Mouse (Mus musculus): ENCODE data around the gene Stat5a. TPM values are rescaled to one million over a fixed set of nuclear protein-coding genes. Genes with fewer than 3 reads are reported as not detected.
A peak's percentile ranks its signal among the peaks of the same experiment; 100 is the strongest.

Gene Stat5a
- polyA plus RNA-seq, 1 experiment: 6.9 TPM

DNA sequence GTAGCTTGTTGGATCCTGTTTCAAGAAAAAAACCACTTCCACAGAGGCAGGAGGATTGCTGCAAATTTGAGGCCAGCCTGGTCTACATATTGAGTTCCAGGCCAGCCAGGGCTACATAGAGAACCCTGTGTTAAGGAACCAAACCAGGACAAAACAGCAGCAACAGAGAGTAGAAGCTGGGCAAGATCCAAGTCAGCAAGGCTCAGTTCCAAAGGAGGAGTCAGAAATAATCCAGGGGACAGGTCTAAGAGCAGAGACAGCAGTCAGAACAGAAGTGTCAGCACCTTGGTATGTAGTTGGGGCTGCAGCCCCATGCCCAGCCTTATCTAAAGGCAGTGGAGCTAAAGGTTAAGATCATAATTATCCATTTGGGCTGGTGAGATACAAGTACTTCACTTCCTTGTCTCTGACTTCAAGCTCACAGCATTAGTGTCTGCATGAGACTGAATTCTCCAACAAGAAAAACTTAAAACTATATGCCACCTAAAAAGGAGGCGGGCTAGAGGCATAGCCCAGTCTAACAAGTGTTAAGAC, 65.3 kb downstream of the Stat5a start:
- Histone ChIP-seq H3K27ac (ENCODE audit: insufficient read depth, low read depth, low read length) (peak overlapping the region; percentile 93), H3K4me3 (ENCODE audit: low read depth, low read length) (no peak overlapping the region), H3K27me3 (ENCODE audit: control insufficient read depth, insufficient read depth, low read length) (no peaks in the 10 kb centered on the region), H3K4me1 (ENCODE audit: control insufficient read depth, insufficient read depth, insufficient read length, low read length) (peaks cover 13% of the 10 kb centered on the region; the same call in 1 of the 2 replicates), H3K36me3 (ENCODE audit: control insufficient read depth, insufficient read depth, low read length) (0 out of 2 replicates have a peak, but pooled peaks cover 2% of the 10 kb centered on the region)
- TF ChIP-seq POLR2A (IDR thresholded peaks at IDR 0.05; ENCODE audit: low read depth, low read length) (no peak), CTCF (IDR thresholded peaks at IDR 0.05; ENCODE audit: extremely low read depth, insufficient read length, insufficient replicate concordance, low read depth, low read length) (no peak)
- 88% methylated on average over 1 of the region's 1 CpGs for WGBS

DNA sequence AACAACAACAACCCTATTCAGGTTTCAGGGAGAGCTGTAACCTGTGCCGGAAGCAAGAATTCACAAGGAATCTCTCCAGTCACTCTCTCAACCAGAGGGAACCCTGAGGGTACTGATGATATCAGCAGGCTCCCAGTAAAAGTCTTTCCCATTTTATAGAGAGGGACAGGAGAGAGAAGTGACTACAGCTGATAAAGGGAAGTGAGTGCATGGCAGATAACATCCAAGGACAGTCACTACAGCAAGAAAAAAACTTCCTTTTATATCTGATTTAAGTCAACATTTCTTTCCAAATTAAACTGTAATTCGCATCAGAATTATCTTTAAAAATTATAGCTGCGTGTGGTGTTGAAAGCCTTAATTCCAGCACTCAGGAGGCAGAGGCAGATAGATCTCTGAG, 68.2 kb downstream of the Stat5a start:
- Histone ChIP-seq H3K36me3 (ENCODE audit: control insufficient read depth, insufficient read depth, low read length) (0 out of 2 replicates have a peak, but pooled peaks cover 2% of the 10 kb centered on the region), H3K27ac (ENCODE audit: insufficient read depth, low read depth, low read length) (no peak overlapping the region), H3K4me1 (ENCODE audit: control insufficient read depth, insufficient read depth, insufficient read length, low read length) (peaks cover 21% of the 10 kb centered on the region; the same call in 1 of the 2 replicates), H3K4me3 (ENCODE audit: low read depth, low read length) (no peak overlapping the region), H3K27me3 (ENCODE audit: control insufficient read depth, insufficient read depth, low read length) (no peaks in the 10 kb centered on the region)
- TF ChIP-seq CTCF (IDR thresholded peaks at IDR 0.05; ENCODE audit: extremely low read depth, insufficient read length, insufficient replicate concordance, low read depth, low read length) (no peak), POLR2A (IDR thresholded peaks at IDR 0.05; ENCODE audit: low read depth, low read length) (no peak)
- 84% methylated on average over 3 of the region's 3 CpGs for WGBS

DNA sequence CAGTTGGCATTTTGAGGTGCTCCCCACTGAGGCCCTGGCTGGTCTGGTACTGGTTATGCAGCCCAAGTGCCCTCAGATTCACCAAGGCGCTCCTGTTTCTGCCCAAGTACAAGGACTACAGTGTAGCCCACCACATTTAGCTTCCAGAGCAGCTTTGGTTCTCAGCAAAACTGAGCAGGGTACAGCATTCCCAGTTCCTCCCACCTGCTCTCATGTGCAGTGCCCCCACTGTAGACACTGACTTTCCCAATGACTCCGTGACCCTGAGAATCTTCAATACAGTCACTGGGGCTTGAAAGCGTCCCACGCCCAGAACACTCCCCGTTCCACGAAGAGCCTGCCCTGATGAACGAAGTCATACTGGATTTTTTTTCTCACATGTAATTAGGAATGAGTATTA, 71.5 kb downstream of the Stat5a start:
- H3K27ac ChIP-seq (ENCODE audit: insufficient read depth, low read depth, low read length): peak overlapping the region; percentile 9

DNA sequence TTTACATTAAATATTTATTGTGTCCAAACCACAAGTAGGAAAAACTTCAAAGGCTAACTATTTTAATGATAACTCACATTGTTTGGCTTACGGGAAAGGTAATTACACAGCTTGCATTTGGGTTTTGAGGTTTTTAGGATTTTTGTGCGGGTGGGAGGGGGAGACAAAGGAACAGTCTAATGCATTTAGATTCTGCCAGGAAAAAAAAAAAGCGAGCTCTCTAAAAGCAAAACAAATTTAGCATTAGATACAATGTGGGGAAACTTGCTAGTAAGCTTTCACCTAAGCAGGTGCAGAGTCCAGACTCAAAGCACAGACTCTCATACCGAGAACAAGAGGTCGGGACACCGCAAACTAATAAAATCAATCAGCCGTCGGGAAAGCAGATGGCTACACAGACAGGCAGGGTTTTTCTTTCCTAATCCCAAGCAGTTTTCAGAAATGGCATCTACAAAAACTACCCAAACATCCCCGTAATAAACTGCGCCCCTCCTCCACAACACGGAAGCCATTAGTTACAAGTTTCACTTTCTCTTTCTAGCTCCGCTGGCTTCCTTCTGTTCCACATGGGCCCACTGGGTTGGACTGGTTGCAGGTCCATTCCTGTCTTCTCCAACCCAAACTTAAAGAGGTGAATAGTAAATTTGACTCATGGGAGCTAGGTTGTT, 72.2 kb downstream of the Stat5a start:
- Histone ChIP-seq H3K27ac (ENCODE audit: insufficient read depth, low read depth, low read length) (peak overlapping the region; percentile 79), H3K4me1 (ENCODE audit: control insufficient read depth, insufficient read depth, insufficient read length, low read length) (peaks cover 24% of the 10 kb centered on the region), H3K4me3 (ENCODE audit: low read depth, low read length) (peak overlapping the region; percentile 46; the same call in 1 of the 2 replicates), H3K27me3 (ENCODE audit: control insufficient read depth, insufficient read depth, low read length) (no peaks in the 10 kb centered on the region), H3K36me3 (ENCODE audit: control insufficient read depth, insufficient read depth, low read length) (peaks cover 5% of the 10 kb centered on the region)
- no peak for TF ChIP-seq POLR2A (IDR thresholded peaks at IDR 0.05; ENCODE audit: low read depth, low read length)
- no peak for TF ChIP-seq CTCF (IDR thresholded peaks at IDR 0.05; ENCODE audit: extremely low read depth, insufficient read length, insufficient replicate concordance, low read depth, low read length)
- WGBS: 3% methylated on average over 12 of the region's 12 CpGs

More for the DNA sequence above, 71.5 kb downstream of the Stat5a start:
- no peak overlapping the region for H3K4me3 ChIP-seq (ENCODE audit: low read depth, low read length)
- H3K36me3 ChIP-seq (ENCODE audit: control insufficient read depth, insufficient read depth, low read length): peaks cover 6% of the 10 kb centered on the region
- TF ChIP-seq POLR2A (IDR thresholded peaks at IDR 0.05; ENCODE audit: low read depth, low read length) (no peak), CTCF (IDR thresholded peaks at IDR 0.05; ENCODE audit: extremely low read depth, insufficient read length, insufficient replicate concordance, low read depth, low read length) (no peak)
- H3K27me3 ChIP-seq (ENCODE audit: control insufficient read depth, insufficient read depth, low read length): no peaks in the 10 kb centered on the region
- WGBS: 30% methylated on average over 7 of the region's 7 CpGs
- peaks cover 27% of the 10 kb centered on the region for H3K4me1 ChIP-seq (ENCODE audit: control insufficient read depth, insufficient read depth, insufficient read length, low read length)

Other genes with a start within 250 kb of the Stat5a start
- gene Nkiras2, start 240.1 kb upstream of the Stat5a start, polyA plus RNA-seq (2012; rRNA removed): 85.2 and 134 TPM in 2 replicates
- gene Dnajc7, start 239.2 kb upstream of the Stat5a start, polyA plus RNA-seq (2012; rRNA removed): 10.6 and 24.8 TPM in 2 replicates
- 0.14 and 0.62 TPM in 2 replicates for gene Zfp385c, start 166.9 kb upstream of the Stat5a start, polyA plus RNA-seq (2012; rRNA removed)
- 4.7 and 13.3 TPM in 2 replicates for gene Dhx58, start 155.1 kb upstream of the Stat5a start, polyA plus RNA-seq (2012; rRNA removed)
- 10.9 and 12.2 TPM in 2 replicates for gene Kat2a, start 146.9 kb upstream of the Stat5a start, polyA plus RNA-seq (2012; rRNA removed)
- not detected in 2 replicates for gene Hspb9, start 145.5 kb upstream of the Stat5a start, polyA plus RNA-seq (2012; rRNA removed)
- gene Rab5c, start 121.1 kb upstream of the Stat5a start, polyA plus RNA-seq (2012; rRNA removed): 186 and 350 TPM in 2 replicates
- 0.04 TPM in 1 of 2 replicates, not detected in the other for gene Kcnh4, start 99.4 kb upstream of the Stat5a start, polyA plus RNA-seq (2012; rRNA removed)
- not detected in 2 replicates for gene Hcrt, start 96.4 kb upstream of the Stat5a start, polyA plus RNA-seq (2012; rRNA removed)
- 9.8 and 10.0 TPM in 2 replicates for gene Ghdc, start 88.4 kb upstream of the Stat5a start, polyA plus RNA-seq (2012; rRNA removed)
- gene Stat5b, start 8.6 kb upstream of the Stat5a start, polyA plus RNA-seq (2012; rRNA removed): 9.6 and 10.8 TPM in 2 replicates
- gene Stat3, start 80.2 kb downstream of the Stat5a start, polyA plus RNA-seq (2012; rRNA removed): 55.2 and 106 TPM in 2 replicates
- 27.4 and 42.8 TPM in 2 replicates for gene Cavin1, start 111.5 kb downstream of the Stat5a start, polyA plus RNA-seq (2012; rRNA removed)
- gene Atp6v0a1, start 150.1 kb downstream of the Stat5a start, polyA plus RNA-seq (2012; rRNA removed): 43.5 and 69.5 TPM in 2 replicates
- gene Naglu, start 210.7 kb downstream of the Stat5a start, polyA plus RNA-seq (2012; rRNA removed): 11.8 and 19.1 TPM in 2 replicates
- 0.20 and 0.28 TPM in 2 replicates for gene Hsd17b1, start 219.1 kb downstream of the Stat5a start, polyA plus RNA-seq (2012; rRNA removed)
- gene Coasy, start 223.2 kb downstream of the Stat5a start, polyA plus RNA-seq (2012; rRNA removed): 26.3 and 38.9 TPM in 2 replicates
- gene Mlx, start 227.9 kb downstream of the Stat5a start, polyA plus RNA-seq (2012; rRNA removed): 54.1 and 100 TPM in 2 replicates
- 0.22 and 0.46 TPM in 2 replicates for gene Psmc3ip, start 236.1 kb downstream of the Stat5a start, polyA plus RNA-seq (2012; rRNA removed)